Mouse (Mus musculus) cerebellum, postnatal 10 days (tissue): ENCODE results near the gene Ttyh1.
A peak's percentile ranks its signal among the peaks of the same experiment; 100 is the strongest.

Source experiments
- DNase-seq, 2 experiments: peaks; one replicate each; pipeline ENCODE4 v3.0.0; 2021; ENCODE audit warnings: mixed read lengths in 2 of 2

Ttyh1 gene

DNA sequence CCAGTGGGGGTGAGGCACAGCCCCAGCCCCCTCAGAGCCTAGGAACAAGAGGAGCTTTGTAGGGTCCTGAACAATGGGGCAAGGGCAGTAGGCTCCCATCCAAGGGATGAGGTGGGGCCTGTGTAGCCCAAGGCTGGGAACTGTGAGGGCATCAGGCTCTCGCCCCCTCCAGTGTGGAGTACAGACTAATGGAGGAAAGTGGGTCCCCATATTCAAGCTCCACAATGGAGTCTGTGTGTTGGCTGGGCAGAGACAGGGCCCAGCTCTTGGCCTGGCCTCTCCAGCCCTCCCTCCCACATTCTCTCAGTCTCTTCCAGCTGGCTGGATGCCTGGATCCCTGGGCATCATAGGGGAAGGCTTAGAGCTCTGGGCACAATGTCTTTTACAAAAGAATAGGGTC lies 4.5 kb downstream of the Ttyh1 start:
- DNase-seq: peak; percentile 91 to 94

DNA sequence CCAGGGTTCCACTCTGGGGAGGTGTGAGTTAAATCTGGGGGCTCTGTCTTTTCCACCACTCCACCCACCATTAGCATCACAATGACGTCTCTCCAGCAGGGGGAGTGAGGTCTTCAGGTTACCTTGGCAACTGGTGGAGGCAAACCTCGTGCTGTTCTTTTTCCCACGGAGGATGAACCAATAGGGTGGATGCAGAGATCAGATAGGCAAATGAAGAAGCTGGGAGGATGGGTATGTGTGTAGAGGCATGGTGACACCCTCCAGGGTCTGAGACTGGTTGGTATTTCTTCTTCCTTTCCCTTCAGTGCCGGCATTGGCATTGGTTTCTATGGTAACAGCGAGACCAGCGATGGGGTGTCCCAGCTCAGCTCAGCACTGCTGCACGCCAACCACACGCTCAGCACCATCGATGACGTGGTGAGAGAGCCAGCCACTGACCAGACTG lies 5.1 kb downstream of the Ttyh1 start:
- peak; percentile 89 to 91 for DNase-seq

DNA sequence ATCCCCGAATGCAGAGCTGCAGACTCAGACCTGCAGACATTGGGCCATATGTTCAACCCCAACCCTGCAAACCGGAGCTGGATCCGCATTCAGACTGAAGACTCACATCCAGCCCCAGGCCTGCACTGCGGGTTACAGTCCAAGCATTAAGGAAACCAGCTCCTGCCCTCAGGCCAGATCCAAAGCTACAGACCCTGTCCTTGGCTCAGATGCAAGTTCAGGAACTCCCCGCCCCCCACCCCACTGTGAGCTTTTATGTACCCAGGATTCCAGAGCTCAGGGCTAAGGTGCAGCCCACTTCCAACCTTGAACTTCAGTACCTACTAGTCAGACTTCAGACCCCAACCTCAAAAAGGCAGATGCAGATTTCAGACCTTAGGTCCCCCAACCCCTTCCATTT lies 5.6 kb downstream of the Ttyh1 start:
- no peak for DNase-seq

DNA sequence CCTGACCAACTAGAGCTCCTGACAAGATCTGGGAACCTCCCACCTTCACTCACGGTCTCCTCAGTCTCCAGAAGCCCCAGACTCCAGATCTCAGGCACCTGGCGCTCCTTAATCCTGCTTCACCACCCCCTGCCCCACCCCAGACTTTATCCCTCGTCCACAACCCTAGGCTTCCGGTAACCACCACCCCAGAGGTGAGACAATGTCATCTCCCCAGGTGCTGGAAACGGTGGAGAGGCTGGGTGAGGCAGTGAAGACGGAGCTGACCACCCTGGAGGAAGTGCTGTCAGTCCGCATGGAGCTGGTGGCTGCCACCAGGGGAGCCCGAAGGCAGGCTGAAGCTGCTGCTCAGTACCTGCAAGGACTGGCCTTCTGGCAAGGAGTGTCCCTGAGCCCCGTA lies 6.1 kb downstream of the Ttyh1 start:
- peak; percentile 26 to 28 for DNase-seq

DNA sequence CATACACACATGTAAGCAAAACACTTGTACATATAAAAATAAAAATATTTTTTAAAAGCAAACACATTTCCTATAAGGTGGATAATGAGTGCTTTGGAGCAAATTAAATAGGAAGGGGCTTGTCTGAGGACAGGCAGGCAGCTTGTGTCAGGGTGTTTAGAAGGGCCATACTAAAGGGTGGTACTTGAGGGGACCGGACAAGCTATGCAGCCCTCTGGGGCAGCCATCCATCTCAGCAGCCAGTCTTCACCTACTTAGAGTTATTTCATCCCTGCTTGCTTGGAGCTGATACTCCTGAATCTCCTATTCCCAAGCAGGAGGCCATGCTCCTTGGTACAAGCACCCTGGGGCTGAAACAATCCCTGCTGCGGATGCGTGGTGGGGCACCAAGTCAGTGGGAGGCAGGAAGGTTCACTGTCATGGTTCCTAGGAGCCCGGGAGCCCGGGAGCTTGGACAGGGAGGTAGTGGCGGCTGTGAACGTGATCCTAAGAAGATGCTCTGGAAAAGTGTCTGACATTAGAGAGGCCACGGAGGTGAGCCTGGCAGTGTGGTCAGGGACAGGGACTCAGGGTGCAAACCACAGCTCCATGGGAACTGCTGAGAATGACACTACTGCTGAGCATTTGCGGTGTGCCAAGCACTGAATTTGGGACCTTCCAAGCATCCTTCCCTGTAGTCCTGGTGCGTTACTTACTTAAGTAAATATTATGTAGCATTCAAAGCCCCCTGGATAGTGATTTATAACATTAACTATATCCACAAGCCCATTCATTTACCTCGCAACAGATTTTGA lies 8.0 kb downstream of the Ttyh1 start:
- peak in 1 of 2 experiments; percentile 10 for DNase-seq

DNA sequence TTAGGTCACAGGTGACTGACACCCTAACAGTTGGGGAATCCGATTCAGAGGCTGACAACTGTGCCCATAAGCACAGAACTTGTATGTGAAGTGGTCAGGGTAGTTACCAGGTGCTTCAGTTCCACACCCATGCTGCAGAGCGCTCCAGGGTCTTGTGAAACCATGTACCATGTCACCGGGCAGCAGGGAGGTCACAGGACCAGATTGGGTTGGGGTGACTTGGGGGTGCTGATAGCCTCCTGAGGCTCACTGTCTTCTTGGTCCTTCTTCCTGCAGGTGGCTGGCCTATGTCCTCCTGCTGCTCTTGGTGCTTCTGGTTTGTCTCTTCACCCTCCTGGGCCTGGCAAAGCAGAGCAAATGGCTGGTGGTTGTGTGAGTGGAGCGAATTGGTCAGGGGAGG lies 8.7 kb downstream of the Ttyh1 start:
- peak in 1 of 2 experiments; percentile 4 for DNase-seq

DNA sequence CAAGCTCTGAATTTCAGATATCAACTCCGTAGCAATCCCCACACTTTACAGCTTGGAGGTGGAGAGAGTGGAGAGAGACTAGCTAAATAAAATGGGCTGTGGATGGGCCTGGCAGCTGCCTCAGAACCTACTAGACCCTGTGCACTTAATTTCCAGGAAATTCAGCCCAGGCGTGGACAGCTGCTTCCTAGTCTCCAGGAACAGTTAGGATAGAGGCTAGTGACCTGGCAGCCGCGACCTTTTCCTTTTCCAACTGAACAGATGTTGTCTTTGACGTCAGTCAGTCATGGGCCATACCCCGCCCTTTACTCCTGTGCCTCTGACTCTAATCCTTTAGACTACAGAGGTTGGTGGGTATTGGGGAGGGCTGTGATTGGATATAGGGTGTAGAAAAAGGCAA lies 9.7 kb downstream of the Ttyh1 start:
- peak; percentile 47 to 55 for DNase-seq

DNA sequence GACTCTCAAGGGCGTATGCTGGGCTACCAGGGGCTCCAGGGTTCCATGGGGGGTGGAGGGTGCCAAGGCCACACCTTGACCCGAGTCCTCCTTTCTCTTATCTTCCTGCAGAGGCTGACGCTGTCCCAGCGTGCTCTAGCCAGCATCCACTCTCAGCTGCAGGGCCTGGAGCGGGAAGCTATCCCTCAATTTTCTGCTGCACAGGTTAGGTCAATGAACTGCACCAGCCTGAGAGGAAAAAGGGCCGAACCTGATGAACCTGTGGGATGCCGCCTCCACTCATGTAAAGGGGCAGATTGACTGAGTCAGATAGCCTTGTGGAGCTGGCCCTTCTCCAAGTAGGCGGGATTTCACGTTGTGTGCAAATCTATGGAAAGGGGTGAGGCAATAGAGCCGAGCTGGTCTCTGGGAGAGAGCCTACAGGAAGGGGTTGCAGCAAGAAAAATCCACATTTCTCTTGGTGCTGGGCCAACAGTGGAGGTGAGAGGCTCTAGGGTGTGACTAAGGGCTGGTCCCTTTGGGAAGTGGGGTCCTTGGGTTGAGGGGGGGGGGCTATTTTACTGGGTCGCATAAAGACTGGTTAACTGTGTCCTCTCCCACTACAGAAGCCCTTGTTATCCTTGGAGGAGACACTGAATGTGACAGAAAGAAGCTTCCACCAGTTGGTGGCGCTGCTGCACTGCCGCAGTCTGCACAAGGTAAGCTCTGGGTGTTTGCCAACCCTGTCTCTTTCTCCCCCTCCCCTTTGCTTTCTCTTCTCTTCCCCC lies 11.7 kb downstream of the Ttyh1 start:
- peak; percentile 95 to 99 for DNase-seq

DNA sequence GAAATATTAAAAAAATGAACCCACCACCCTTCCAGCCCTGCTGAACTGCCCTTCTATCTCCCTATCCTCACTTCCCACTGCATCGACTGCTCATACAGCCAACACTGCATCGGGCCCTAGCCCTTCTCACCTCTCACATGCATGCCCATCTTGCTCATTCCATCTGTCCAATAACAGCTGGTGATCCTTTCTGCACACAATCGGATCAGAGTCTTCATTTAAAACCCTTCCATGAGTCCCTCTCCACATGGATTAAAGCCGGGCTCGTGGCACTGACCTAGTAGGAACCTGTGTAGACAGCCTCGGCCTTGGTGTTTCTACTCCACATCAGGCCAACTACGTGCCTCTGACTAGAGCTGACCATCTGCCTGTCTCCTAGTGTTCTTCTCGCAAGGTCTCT lies 12.8 kb downstream of the Ttyh1 start:
- DNase-seq: no peak

DNA sequence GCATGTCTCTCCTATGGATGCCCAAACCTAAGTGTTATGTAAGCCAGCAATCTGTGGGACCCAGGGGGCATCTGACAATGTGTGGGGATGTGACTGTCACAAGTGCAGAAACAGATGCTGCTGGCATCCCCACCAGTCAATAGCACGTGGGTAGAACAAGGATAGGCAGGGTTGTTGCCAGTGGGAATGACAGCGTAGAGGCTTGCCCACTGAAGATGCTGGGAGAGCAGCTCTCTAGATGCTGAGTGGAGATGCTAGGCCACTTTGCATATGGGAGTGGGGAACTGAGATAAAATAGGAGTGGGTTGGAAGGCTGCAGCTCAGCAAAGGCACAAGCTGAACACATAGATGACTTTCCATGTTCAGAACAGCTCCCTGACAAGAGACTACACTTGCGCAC lies 13.4 kb downstream of the Ttyh1 start:
- DNase-seq: peak in 1 of 2 experiments; percentile 17

DNA sequence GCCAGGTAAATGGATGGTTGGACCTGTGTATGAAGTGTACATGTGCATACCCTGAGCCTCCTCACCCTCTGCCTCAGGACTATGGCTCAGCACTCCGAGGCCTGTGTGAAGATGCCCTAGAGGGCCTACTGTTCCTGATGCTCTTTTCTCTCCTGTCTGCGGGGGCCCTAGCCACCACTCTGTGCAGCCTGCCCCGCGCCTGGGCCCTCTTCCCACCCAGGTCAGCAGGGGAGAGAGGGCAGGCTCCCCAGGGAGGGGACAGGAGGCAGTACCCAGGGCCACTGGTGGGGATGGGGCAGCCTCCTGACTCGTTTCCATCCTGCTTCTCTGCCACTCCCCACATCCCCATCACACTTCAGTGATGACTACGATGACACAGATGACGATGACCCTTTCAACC lies 13.8 kb downstream of the Ttyh1 start:
- peak; percentile 20 to 26 for DNase-seq

DNA sequence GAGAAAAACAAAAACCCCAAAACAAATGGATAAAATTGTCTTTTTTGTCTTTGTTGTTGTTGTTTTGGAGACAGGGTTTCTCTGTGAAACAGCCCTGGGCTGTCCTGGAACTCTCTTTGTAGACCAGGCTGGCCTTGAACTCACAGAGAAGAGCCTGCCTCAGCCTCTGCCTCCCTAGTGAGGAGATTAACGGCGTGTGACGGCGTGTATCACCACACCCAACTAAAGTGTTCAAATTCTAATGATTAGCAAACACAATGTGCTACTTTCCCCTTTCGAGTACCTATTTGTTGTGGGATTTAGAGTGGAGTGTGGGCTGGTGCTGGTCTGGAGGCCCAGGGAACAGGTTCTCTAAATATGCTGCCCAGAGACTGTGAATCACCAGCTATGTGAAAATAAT lies 15.7 kb downstream of the Ttyh1 start:
- no peak for DNase-seq

DNA sequence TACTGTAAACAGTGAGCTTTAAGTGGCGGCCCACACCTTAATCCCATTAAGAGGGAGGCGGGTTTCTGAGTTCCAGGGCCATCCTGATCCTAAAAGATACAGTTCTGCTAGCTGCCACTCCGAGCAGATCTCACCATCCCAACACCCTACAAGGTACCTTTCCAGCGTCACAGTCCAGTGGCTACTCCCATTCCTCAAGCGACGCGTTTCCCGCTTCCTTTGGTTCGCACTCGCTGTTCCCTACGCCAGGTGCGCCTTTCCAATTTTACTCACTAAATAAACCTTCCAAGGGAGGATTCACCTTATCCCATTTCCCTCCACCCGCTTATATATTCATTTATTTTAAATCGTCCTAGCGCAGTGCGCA lies 17.2 kb downstream of the Ttyh1 start:
- DNase-seq: no peak

DNA sequence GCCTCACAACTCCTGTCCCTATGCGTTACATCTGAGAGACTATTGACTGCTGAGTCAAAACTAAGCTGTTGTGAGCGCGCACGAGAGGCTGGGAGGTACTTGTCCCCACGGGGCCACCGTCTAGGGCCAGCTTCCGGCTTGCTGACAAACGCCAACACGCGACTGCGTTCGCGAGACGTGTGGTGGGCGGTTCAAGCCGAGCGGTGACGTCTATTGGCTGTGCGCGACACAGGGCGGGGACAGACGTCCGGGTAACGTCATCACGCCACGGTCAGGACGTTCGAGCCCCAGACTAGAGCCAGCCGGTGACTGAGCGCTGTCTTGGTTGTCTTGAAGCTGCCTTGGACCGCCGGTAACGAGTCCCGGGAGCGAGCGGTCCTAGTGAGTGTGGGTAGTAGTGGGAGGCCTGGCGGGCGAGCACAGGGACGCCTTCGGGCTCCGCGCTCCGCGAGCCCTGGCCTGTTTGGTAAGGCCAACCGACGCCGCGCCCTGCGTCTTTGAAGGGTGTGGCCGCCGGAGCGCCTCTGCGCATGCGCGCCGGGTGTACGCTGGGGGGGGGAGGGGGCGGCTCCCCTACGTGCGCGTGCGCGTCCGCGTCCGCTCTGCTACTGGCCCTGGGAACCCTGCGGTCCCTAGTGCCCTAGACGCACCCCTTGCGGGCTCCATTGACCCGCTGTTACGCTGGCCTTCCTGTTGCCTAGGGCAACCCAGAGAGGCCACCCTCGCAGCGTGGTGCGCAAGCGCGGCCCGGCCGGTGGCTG lies 17.7 kb downstream of the Ttyh1 start, which contains the start of gene Leng8:
Leng8 (plus strand) TSS at position 269 of the 761 bp plus-strand sequence.
- peak; percentile 98 to 99 for DNase-seq

DNA sequence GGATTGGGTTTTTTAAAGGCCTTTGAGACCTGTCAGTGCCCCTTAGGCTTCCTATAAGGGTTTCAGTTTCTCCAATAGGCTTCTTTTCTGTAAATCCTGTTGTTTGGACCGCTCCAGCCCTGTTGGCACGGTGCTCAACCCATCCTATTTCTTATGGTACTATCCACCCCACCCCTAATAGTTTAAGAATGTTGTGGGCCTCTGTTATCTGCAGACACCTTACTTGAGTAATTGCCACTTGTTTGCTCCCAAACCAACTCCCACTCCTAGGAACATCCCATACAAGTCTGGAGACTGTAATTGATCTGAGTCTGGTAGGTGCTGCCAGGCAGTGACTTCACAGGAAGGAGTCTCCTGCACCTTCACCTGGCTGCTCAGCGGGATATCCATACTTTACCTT lies 18.5 kb downstream of the Ttyh1 start:
- DNase-seq: peak; percentile 17 to 21

DNA sequence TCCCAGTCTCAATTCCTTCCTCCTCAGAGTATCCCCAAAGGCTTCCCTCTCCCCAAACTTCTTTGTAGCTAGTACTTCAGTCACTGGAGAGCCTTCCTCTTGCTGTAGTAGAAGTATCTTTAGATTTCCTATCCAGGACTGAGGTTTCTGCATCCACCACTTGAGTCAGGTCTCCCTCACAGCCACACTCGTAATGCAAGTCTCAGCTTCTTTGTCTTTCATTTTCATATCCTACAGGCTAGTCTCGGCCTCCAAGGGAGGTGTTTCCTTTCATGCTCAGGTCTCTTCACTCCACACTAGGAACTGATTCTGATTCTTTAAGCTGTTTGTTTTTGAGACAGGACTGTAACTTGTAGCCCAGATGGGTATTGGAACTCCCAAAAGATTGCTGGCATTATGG lies 19.0 kb downstream of the Ttyh1 start:
- no peak for DNase-seq

DNA sequence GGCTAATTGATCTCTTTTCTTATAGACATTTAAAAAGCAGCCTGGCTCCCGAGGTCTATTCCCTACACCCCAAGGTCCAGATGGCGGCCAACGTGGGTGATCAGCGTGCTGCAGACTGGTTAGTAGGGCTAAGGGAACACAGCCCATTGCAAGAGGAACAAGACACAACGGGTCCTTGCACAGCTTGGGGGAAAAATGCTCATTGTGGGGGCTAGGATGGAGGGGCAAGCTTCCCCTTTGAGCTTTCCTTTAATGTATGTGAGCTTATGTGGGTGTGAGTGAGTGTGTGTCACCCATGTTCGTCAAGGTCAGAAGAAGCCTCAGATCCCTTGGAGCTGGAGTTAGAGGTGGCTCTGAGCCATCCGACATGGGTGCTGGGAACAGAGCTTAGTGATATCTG lies 19.5 kb downstream of the Ttyh1 start:
- DNase-seq: peak in 1 of 2 experiments; percentile 10

DNA sequence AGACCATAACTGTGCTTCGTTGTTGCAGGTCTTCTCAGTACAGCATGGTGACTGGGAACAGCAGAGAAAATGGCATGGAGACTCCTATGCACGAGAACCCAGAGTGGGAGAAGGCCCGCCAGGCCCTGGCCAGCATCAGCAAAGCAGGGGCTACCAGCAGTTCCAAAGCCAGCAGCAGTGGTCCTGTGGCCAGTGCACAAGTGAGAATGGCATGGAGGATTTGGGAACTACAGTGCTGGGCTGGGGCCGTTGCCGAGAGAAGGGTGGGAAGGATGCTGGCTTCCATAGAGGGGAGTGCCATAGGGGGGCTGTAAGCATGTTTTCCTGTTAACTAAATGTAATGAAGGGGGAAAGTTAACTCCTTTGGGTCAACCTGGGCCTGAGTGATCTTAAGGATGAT lies 20.2 kb downstream of the Ttyh1 start:
- DNase-seq: peak in 1 of 2 experiments; percentile 5

DNA sequence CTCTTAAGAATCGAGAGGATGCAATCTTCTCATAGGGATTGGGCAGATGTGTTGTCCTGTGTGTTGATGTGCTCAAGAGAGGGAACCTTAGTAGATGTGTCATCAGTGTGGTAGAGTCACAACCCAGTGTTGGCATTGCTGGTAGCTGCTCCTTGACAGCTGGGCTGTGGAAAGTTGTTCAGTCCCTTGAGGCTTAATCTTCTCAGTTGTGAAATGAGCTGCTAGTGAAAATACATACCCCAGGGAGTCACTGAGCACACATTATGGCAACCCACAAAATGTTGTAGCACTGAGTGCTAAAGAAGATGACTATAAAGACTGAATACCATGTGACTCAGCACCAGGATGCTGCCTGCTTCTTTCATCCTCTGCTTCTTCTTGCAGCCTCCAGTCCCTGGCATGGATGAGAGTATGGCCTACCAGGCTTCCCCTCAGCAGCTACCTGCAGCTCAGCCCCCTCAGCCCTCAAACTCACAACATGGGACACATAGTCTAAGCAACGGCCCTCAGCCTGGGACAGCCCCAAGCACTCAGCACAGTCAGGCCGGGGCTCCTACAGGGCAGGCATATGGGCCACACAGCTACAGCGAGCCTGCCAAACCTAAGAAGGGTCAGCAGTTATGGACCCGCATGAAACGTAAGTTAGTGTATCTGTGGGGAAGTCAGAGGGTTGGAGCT lies 22.6 kb downstream of the Ttyh1 start:
- DNase-seq: peak; percentile 3 to 6

DNA sequence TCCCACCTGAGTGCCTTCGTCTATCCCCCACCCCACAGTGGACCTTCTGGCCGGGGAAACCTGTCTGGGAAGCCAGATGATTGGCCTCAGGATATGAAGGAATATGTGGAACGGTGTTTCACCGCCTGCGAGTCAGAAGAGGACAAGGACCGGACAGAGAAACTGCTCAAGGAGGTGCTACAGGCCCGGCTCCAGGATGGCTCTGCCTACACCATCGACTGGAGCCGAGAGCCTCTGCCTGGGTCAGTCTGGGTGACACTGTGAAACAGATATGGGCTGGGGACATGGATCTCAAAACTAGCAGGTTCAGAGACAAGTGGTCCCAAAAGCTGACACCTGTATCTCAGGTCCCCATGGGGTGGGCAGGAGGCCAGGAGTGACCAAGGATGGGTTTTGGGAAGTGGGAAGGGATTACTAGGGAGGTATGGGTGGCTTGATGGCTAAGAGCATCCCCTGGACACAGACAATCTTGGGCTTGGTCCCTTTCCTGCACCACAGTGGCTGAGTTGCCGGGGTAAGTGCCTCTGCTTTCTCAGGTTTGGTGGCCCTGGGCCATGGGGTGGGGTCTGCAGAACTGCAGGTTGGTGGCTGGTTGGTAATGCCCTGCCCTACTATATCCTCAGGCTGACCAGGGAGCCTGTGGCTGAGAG lies 23.7 kb downstream of the Ttyh1 start:
- DNase-seq: peak; percentile 33 to 42

DNA sequence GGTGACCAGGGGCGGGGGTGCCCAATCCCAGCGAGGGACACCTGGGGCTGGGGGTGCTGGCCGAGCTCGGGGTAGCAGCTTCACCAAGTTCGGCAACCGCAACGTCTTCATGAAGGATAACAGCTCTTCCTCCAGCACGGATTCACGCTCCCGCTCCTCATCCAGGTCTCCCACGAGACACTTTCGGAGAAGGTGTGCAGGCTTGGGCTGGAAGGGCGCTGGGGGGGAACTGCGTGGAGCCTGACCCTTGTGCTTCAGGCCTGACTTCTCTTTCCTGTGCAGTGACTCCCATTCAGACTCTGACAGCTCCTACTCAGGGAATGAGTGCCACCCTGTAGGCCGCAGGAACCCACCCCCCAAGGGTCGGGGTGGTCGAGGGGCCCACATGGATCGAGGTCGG lies 24.3 kb downstream of the Ttyh1 start:
- DNase-seq: peak; percentile 3 to 10

DNA sequence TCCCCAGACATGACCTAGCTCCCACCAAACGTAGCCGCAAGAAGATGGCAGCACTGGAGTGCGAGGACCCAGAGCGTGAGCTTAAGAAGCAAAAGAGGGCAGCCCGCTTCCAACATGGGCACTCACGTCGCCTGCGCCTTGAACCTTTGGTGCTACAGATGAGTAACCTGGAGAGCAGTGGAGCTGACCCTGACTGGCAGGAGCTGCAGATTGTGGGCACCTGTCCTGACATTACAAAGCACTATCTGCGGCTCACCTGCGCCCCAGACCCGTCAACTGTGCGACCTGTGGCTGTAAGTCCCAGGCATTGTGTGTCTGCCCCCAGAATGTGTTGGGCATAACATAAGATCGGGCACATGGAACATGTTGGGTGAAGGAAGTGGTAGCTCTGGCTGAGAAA lies 24.8 kb downstream of the Ttyh1 start:
- DNase-seq: peak; percentile 2
